Mouse (Mus musculus) liver, adult 2 months (tissue): ENCODE data around the gene Gsdma3. TPM values are rescaled to one million over a fixed set of nuclear protein-coding genes. Genes with fewer than 3 reads are reported as not detected.
A peak's percentile ranks its signal among the peaks of the same experiment; 100 is the strongest.

Experiments
- DNase-seq: peaks from one replicate; pipeline ENCODE4 v3.0.0-alpha.2; 2011; ENCODE audit warnings: low read depth, low spot score; ENCODE audit errors: extremely low read depth
- H3K27ac ChIP-seq: fragments of 200-500 bp; replicated peaks from 2 replicates; pipeline ENCODE4 v1.5.1; 2012; ENCODE audit warnings: low read depth, mild to moderate bottlenecking, control low read depth, inconsistent platforms, low read length; ENCODE audit not compliant: insufficient read depth
- H3K27me3 ChIP-seq: fragments of 200-500 bp; 2 replicates; pipeline ENCODE4 v1.6.1; 2012; ENCODE audit warnings: mild to moderate bottlenecking, moderate library complexity, low read length, inconsistent platforms; ENCODE audit not compliant: control insufficient read depth, insufficient read depth
- H3K36me3 ChIP-seq: fragments of 200-500 bp; 2 replicates; pipeline ENCODE4 v1.6.1; 2012; ENCODE audit warnings: low read length, inconsistent platforms; ENCODE audit not compliant: control insufficient read depth, insufficient read depth
- H3K4me1 ChIP-seq: fragments of 200-500 bp; 2 replicates; pipeline ENCODE4 v1.6.1; 2011; ENCODE audit warnings: low read length; ENCODE audit not compliant: control insufficient read depth, insufficient read depth
- H3K4me3 ChIP-seq: fragments of 200-500 bp; 2 replicates; pipeline ENCODE4 v1.5.1; 2011; ENCODE audit warnings: low read depth, mild to moderate bottlenecking, control low read depth, low read length, moderate library complexity; ENCODE audit not compliant: insufficient read depth
- H3K79me2 ChIP-seq: fragments of 200-500 bp; 2 replicates; pipeline ENCODE4 v1.6.1; 2012; ENCODE audit warnings: inconsistent platforms, mild to moderate bottlenecking, low read length, moderate library complexity; ENCODE audit not compliant: control insufficient read depth, insufficient read depth
- H3K9ac ChIP-seq: fragments of 200-500 bp; 2 replicates; pipeline ENCODE4 v1.6.1; 2012; ENCODE audit warnings: low read depth, mild to moderate bottlenecking, control low read depth, inconsistent platforms, low read length
- CTCF ChIP-seq: fragments of 200-500 bp; IDR thresholded peaks from 2 replicates; pipeline ENCODE4 v1.5.1; 2011; ENCODE audit warnings: low read depth, low read length, control low read depth
- POLR2A ChIP-seq: fragments of 200-500 bp; IDR thresholded peaks from 2 replicates; pipeline ENCODE4 v1.6.1; 2011; ENCODE audit warnings: low read length, control low read depth; ENCODE audit not compliant: insufficient read depth; ENCODE audit errors: extremely low read depth
- WGBS: fragments of 180-500 bp; shearing (Covaris S2); methylation state at CpG from one replicate; pipeline ENCODE4 v1.1.7; 2018; 5-methylcytosine and 5-hydroxymethylcytosine counted together
- polyA plus RNA-seq: library from polyadenylated mRNA; depleted of rRNA; stranded (reverse); fragments of >200 nt; gene quantifications from 2 replicates; pipeline ENCODE4 v1.2.3, GENCODE M21; 2012
- total RNA-seq: library from RNA; depleted of rRNA; stranded (reverse); fragments of >200 nt; gene quantifications from 2 replicates; pipeline ENCODE4 v1.2.3, GENCODE M21; 2014

Gsdma3 gene
- total and polyA plus RNA-seq, 2 experiments, result not detected

DNA sequence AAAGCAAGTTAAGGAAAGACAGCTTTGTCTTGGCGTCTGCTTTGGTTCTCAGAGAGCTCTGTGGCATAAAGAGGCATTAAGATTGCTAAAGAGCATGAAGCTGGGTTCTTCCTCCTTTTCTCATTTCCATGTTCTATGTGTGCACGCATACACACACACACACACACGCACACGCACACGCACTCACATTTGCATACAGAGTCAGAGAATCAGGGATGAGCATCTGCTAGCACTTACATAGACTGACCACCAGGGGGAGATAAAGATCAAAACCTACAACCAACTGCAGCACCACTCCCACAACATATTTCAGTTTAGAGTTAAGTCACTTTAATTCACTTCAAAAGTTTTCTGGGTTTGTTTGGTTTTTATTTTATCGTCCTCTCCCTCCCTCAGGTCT is 34.4 kb downstream of the Gsdma3 start:
- Histone ChIP-seq H3K27me3 (no peaks in the 10 kb centered on the region), H3K27ac (no peak overlapping the region), H3K36me3 (no peaks in the 10 kb centered on the region), H3K4me1 (no peaks in the 10 kb centered on the region), H3K4me3 (no peak overlapping the region), H3K9ac (no peak overlapping the region), H3K79me2 (no peaks in the 10 kb centered on the region)
- DNase-seq, result peak; percentile 40
- WGBS, result 13% methylated on average over 6 of the region's 6 CpGs
- TF ChIP-seq POLR2A (no peak), CTCF (peak; percentile 42)

DNA sequence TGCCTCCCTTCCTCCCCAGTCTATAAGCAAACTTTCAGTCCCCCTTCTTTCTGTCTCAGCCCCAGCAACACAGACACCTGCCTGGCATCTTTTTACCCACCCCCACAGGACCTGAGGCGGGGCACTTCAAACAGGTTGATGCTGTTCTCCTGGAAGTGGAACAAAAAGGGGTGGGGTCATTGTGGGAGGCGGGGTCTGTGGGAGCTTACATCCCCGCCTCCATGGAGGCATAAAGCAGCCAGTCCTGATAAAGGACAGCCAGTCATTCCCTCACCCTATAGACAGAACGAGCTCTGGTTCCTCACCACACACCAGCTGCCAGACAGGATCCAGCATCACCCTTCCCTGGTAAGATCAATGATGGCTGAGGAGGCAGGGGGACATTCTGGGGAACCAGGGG is 37.9 kb downstream of the Gsdma3 start, which contains the start of gene Gsdma:
Gene Gsdma (plus strand): TSS at position 261 of the 400 bp plus-strand sequence.
- Histone ChIP-seq H3K36me3 (no peaks in the 10 kb centered on the region), H3K4me1 (no peaks in the 10 kb centered on the region), H3K27ac (no peak within 1 kb of the TSS), H3K4me3 (no peak within 1 kb of the TSS), H3K79me2 (no peaks in the 10 kb centered on the region), H3K9ac (no peak within 1 kb of the TSS), H3K27me3 (no peaks in the 10 kb centered on the region)
- DNase-seq, result no peak
- 50% methylated on average over 4 of the region's 4 CpGs for WGBS
- no peak for TF ChIP-seq POLR2A
- no peak for TF ChIP-seq CTCF

GRCm38 (mm10) chr11:98668984-98669383 is 42.8 kb downstream of the Gsdma3 start:
- 0 out of 2 replicates have a peak, but pooled peaks cover 3% of the 10 kb centered on the region for H3K27me3 ChIP-seq

DNA sequence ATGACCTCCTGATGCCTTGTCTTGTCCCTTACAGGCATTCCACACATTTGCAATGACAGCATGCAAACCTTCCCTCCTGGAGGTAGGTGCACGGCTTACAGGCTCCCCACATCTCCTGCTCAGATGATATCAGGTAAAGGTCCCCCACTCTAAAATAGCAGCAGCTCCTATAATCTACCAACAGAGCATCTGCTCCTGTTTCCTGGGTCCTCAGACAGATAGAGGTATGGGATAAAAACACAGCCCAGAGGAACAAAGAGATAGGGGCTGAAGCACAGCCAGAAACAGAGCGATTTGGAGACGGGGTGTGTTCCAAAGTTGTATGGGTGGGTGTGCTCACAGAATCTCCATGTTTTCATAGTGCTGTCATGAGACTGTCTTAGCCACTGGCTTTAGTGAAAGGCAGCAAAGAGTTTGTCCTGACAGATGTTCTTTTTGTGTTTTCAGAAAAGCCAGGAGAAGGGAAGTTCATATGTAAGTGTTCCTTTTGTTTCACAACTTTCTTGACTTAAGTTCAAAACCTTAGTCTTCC is 45.2 kb downstream of the Gsdma3 start:
- H3K4me3 ChIP-seq, result no peak overlapping the region
- no peak for TF ChIP-seq CTCF
- no peak for TF ChIP-seq POLR2A
- H3K27me3 ChIP-seq, result 0 out of 2 replicates have a peak, but pooled peaks cover 3% of the 10 kb centered on the region
- no peak overlapping the region for H3K27ac ChIP-seq
- no peaks in the 10 kb centered on the region for H3K36me3 ChIP-seq
- WGBS, result 59% methylated on average over 3 of the region's 3 CpGs
- H3K79me2 ChIP-seq, result no peaks in the 10 kb centered on the region
- H3K9ac ChIP-seq, result no peak overlapping the region
- H3K4me1 ChIP-seq, result no peaks in the 10 kb centered on the region
- no peak for DNase-seq

More at GRCm38 (mm10) chr11:98668984-98669383, 42.8 kb downstream of the Gsdma3 start:
- H3K4me3 ChIP-seq, result no peak overlapping the region
- WGBS, result 18% methylated on average over 2 of the region's 2 CpGs
- no peaks in the 10 kb centered on the region for H3K36me3 ChIP-seq
- no peaks in the 10 kb centered on the region for H3K79me2 ChIP-seq
- no peak overlapping the region for H3K27ac ChIP-seq
- no peaks in the 10 kb centered on the region for H3K4me1 ChIP-seq
- no peak for DNase-seq
- no peak for TF ChIP-seq CTCF
- TF ChIP-seq POLR2A, result no peak
- H3K9ac ChIP-seq, result no peak overlapping the region

DNA sequence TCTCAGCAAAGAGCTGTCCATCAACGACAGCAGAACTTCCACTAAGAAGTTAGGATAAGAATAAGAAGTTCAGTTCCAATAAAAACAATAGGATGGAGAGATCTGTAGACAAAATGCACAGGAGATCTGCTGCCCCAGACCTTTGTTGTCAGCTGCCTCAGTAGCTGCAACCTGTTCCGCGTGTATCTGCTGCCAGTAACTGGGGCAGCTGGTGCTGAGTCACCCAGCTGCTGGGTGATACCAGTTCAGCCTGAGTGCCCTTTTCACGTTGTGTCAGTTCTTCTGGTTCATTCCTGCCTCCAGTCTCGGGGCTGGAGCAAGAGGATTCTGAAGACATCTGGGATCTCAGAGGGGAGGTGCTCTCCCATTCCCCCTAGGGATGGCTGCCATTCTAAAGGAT is 45.7 kb downstream of the Gsdma3 start:
- H3K4me3 ChIP-seq, result no peak overlapping the region
- H3K27ac ChIP-seq, result no peak overlapping the region
- H3K9ac ChIP-seq, result no peak overlapping the region
- no peak for TF ChIP-seq CTCF
- TF ChIP-seq POLR2A, result no peak
- WGBS, result 48% methylated on average over 5 of the region's 5 CpGs
- no peaks in the 10 kb centered on the region for H3K4me1 ChIP-seq
- 0 out of 2 replicates have a peak, but pooled peaks cover 3% of the 10 kb centered on the region for H3K27me3 ChIP-seq
- no peaks in the 10 kb centered on the region for H3K79me2 ChIP-seq
- no peak for DNase-seq
- no peaks in the 10 kb centered on the region for H3K36me3 ChIP-seq

DNA sequence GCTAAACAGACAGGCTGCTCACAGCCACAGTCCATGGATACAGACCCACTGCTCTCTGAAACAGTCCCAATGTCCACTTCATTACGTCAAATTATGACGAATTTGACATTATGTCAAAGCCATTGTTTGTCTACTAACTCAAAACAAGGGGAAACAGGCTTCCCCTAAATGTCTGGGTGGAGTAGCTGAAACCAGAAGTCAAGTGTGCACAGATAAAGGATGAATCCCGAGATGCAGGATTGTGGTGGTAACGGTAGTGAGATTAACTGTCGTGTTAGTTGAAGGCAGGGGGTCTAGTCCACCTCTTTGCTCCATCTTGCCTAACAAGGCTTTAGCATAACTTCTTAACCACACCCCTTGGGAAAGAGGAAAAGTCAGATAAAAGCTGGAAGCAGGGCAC is 46.3 kb downstream of the Gsdma3 start:
- WGBS, result 63% methylated on average over 5 of the region's 5 CpGs
- Histone ChIP-seq H3K79me2 (no peaks in the 10 kb centered on the region), H3K36me3 (no peaks in the 10 kb centered on the region), H3K4me1 (no peaks in the 10 kb centered on the region), H3K27ac (no peak overlapping the region), H3K9ac (no peak overlapping the region), H3K4me3 (no peak overlapping the region), H3K27me3 (0 out of 2 replicates have a peak, but pooled peaks cover 3% of the 10 kb centered on the region)
- TF ChIP-seq POLR2A (no peak), CTCF (no peak)
- DNase-seq, result no peak
